In genomic region chr2:103456646-103457045, GRCm38 (mm10) we compare ENCODE assay signal across 9 mouse cellular contexts. TPM values are rescaled to one million over a fixed set of nuclear protein-coding genes. Genes with fewer than 3 reads are reported as not detected.
DNase-seq lines count a peak whose midpoint lies in the region; ATAC-seq lines count a peak whose summit lies in the region.
"Had no signal": no experiment of that assay in that cellular context is flagged by ENCODE, and none has a peak within 500 bp of the region (broad histone marks: within the 10 kb centered on the region; RNA-seq: fewer than 3 reads in every experiment).

No protein-coding gene starts in this region.

- H3K4me1 ChIP-seq in hindbrain, embryonic 15.5 days (replicated peaks): no peaks in the 10 kb centered on the region

- no peak overlapping the region for H3K27ac ChIP-seq in hindbrain, embryonic 15.5 days (replicated peaks)
- H3K27ac ChIP-seq: liver, embryonic 15.5 days had no signal

- no peaks in the 10 kb centered on the region for H3K27me3 ChIP-seq in hindbrain, embryonic 15.5 days
- H3K27me3 ChIP-seq: liver, embryonic 15.5 days had no signal

- H3K9me3 ChIP-seq in hindbrain, embryonic 15.5 days: no peaks in the 10 kb centered on the region
- H3K9me3 ChIP-seq: liver, embryonic 15.5 days had no signal

- peaks cover 57% of the 10 kb centered on the region for H3K36me3 ChIP-seq in hindbrain, embryonic 15.5 days

- H3K4me2 ChIP-seq in hindbrain, embryonic 15.5 days: no peak overlapping the region
- H3K4me2 ChIP-seq: liver, embryonic 15.5 days had no signal

- DNase-seq in Muller cell, postnatal 12 days (ENCODE audit: inconsistent ontology term): peak; percentile 51
- peak; percentile 67 for DNase-seq in cerebellum, adult 11-12 months
- peak; percentile 81 for DNase-seq in forelimb bud, embryonic 11.5 days (ENCODE audit: low read depth, low spot score)
- peak; percentile 80 to 89 for DNase-seq in layer of hippocampus, postnatal 14 days (ENCODE audit: low spot score in 2 of 2)
- peak; percentile 80 for DNase-seq in right cerebral cortex, adult 18-20 months
- DNase-seq in urinary bladder, adult 2 months (ENCODE audit: low spot score): peak; percentile 66

- ATAC-seq in hindbrain, embryonic 15.5 days (ENCODE audit: low FRiP score, low read depth): peak; percentile 68
- peak; percentile 97 for ATAC-seq in megakaryocyte, adult 5-6 weeks (ENCODE audit: poor library complexity, severe bottlenecking)

- H3K9ac ChIP-seq in hindbrain, embryonic 15.5 days: no peak overlapping the region
- H3K9ac ChIP-seq: liver, embryonic 15.5 days had no signal

- H3K4me3 ChIP-seq in hindbrain, embryonic 15.5 days: no peak overlapping the region
- H3K4me3 ChIP-seq: liver, embryonic 15.5 days had no signal

- 24% methylated on average over 10 of the region's 10 CpGs for WGBS in hindbrain, embryonic 15.5 days

RNA-seq across cellular contexts. Expression of gene Cat, which starts 28.3 kb away (rescaled TPM):
- 83.5 and 96.8 TPM in 2 replicates for polyA plus RNA-seq in hindbrain, embryonic 15.5 days (2015; fragmentation: Nextera tagmentation; extraction: Ambion mirVana)
- total RNA-seq in layer of hippocampus, postnatal 14 days (2021): 10 to 100 TPM; 74.1 to 75.9 TPM
- total RNA-seq in megakaryocyte, adult 5-6 weeks (2015): 114 and 125 TPM in 2 replicates
- total RNA-seq in megakaryocyte, adult 5-6 weeks (2017): 42.0 and 45.3 TPM in 2 replicates
- 62.6 and 68.0 TPM in 2 replicates for polyA plus RNA-seq in urinary bladder, adult 2 months (2012; rRNA removed)

RNA-seq across cellular contexts. Expression of gene Elf5, which starts 45.2 kb away (rescaled TPM):
- 0.05 TPM in 1 of 2 replicates, not detected in the other for polyA plus RNA-seq in hindbrain, embryonic 15.5 days (2015; fragmentation: Nextera tagmentation; extraction: Ambion mirVana)
- 1 to 10 TPM; 1.8 to 1.9 TPM for total RNA-seq in layer of hippocampus, postnatal 14 days (2021)
- 0.04 TPM in 1 of 2 replicates, not detected in the other for total RNA-seq in megakaryocyte, adult 5-6 weeks (2015)
- not detected in 2 replicates for total RNA-seq in megakaryocyte, adult 5-6 weeks (2017)
- 17.2 and 21.2 TPM in 2 replicates for polyA plus RNA-seq in urinary bladder, adult 2 months (2012; rRNA removed)
